Mouse (Mus musculus) left cerebral cortex, postnatal 10 days (tissue): ENCODE measurements around the gene Gm27179. TPM values are rescaled to one million over a fixed set of nuclear protein-coding genes. Genes with fewer than 3 reads are reported as not detected.
"Not testable (repeated sequence)": the region's sequence is repeated elsewhere in the genome, so short reads cannot be mapped to it uniquely, and the experiment has no call there.

Experiments
- DNase-seq, 2 experiments: peaks; one replicate each; pipeline ENCODE4 v3.0.0; 2021 to 2022; ENCODE audit warnings: low spot score in 2 of 2, mixed read lengths in 1 of 2; ENCODE audit errors: extremely low spot score in 1 of 2
- intact Hi-C: fragments of 180-260 bp; cut with DNase I; formaldehyde crosslinking; loops from one replicate; pipeline ENCODE4 v1.15.1; 2025
- total RNA-seq, 2 experiments: library from RNA; stranded (reverse); gene quantifications; 2 replicates each; pipeline ENCODE4 v1.2.3; 2021

The Gm27179 gene
- total RNA-seq, 2 experiments from 2014 or later, result 0.11 TPM; not detected in 1

DNA sequence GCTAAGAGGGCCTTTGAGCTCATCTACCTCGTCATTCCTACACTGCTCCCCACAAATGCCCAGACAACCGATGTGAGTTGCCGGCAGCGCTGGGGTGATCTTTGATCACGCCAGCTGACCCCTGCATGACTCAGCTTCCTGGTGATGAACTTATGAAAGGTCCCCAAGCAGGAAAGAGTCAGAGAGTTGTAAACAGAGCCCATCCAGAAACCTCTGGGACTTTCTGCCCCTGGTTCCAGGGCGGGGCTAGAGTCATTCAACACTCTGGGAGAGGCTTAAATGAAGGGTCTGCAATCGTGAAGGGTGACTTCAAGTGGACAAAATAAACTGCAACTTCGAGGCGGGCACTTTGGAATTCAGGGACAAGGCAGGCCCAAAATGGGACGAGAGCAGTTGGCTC lies 24.3 kb downstream of the Gm27179 start:
- DNase-seq, intact Hi-C loops: not testable (repeated sequence)

DNA sequence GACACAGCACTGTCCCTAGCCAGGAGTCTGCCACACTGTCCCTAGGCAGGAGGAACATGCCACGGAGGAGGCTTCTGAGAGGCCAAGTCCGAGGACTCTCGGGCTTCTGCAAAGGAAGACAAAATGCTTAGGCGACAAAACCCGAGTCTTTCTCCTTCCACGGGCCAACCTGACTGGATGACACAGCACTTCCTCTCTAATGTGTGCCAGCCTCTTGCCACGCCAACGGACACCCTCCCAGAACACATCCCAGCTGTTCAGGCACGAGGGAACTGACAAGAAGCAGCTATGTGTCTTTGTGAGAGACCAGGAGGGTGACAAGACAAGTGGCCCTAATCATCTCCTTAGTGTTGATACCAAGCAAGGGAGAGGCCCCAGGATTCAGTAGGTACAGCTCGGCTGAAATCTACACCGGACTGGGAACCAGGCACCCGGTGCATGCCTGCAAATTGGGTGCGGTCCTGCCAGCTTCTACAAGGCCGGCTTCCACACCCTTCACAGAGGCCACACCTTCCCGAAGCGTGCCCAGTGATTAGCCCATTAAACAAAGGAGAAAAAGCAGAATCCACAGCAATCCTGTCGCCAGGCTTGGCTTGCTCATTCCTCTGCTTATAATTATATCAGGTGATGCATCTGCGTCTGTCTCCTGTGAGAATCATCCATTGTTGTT lies 26.7 kb downstream of the Gm27179 start:
- DNase-seq, intact Hi-C loops: not testable (repeated sequence)

DNA sequence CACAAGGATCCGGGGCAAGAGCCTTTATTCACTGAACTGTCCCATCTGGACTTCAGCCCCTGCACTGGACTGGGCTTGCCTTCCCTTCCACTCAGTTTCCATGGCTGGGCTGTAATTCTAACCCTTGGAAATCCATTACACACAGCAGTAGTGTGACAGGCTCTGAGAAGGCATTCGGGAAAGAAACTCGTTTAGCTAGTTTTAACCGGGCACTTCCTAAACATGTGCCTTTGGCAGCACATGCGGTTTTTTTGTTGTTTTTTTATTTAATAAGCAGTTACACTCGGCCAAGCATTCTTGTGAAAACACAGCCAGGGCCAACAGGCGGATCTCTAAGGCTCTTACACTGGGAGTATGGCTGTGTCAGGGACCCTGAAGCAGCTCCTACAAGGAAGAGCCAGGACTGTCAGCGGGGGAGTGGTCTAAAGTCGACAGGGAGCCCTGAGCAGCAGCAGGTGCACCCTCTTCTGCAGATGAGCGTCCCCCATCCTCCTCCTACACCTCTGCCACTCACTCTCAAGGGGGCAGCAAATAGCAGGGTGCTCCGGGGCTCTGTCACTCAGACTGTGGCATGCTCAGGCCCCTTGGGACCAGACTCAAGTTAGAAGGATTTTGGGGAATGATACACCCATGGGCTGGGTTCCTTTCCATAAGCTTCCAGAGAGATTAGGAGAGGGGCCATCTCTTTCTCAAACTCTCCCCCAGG lies 38.3 kb downstream of the Gm27179 start:
- DNase-seq, intact Hi-C loops: not testable (repeated sequence)

DNA sequence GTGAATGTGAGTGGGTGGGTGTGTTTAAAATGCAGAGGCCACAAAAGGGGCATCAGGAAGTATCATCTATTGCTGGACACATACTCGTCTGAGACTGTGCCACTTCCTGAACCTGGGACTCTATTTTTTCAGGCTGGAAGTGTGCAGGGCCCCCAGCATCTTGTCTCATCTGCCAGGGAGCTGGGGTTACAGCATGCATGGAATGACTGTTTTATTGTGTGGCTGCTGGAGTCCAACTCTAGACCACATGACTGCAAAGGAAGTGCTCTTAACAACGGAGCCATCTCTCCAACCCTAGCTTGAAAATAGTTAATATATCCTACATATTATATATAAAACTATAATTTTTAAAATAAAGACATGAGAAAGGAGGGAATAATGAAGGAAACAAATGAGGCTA lies 39.0 kb downstream of the Gm27179 start:
- intact Hi-C loops, result not testable (repeated sequence)

DNA sequence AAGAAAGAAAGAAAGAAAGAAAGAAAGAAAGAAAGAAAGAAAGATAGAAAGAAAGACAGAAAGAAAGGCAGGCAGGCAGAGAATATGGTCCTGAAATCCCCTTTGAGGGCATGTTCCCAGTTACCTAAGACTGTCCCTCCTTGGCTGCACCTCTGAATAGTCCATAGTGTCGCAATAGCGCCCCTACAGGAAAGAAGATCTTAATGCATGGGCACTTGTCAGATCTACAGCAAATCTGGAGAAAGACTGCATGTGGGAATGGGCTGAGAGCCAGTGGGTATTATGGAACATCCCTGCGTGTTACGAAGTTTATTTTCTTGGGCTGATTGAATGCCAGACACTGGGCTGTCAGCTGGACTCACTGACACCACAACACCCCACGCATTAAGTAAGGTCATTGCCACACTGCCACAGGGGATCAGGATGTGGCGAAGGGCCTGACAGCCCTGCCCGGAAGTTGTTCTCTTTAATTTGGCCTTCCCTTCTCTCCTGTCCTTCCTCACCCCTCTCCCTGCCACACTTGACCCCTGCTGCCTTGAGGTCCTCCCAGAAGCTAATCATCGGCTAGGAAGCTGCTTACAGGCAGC lies 42.1 kb downstream of the Gm27179 start:
- intact Hi-C loops, DNase-seq: not testable (repeated sequence)

More for the DNA sequence above, 39.0 kb downstream of the Gm27179 start:
- not testable (repeated sequence) for DNase-seq

DNA sequence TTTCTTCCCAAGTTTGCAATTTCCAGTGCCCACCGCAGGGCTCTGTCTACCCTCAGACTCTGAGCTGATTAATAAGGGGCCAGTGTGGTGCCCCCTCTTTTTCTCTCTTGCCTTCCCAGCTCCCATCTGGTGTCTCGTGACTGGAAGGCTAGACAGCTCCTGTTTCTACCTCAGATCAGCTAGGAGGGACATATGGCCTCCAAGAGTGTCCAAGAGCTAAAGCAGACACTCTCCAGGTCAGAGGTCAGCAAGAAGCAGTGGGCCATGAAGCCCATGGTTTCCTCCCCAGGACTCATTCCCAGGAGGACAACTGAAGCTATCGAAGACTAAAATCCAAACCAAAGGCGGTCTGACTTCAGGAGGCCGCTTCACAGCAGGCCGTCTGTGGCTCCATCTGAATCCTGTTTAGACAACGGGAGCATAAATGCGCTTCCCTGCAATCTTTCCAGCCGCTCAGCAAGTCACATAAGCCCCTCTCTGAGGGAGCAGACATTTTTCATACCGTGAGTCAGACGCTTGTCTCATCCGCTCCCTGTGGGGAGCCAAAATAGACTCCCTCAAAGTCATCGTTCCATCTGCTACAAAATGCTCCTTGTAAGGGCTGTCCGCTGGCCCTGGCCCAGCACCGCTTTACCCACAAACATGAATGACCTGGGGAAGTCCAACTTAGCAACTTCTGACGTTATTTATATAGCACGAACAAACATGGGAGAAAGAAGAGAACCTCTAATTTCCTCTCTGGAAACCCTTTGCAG lies 44.6 kb downstream of the Gm27179 start:
- intact Hi-C loops, DNase-seq: not testable (repeated sequence)

DNA sequence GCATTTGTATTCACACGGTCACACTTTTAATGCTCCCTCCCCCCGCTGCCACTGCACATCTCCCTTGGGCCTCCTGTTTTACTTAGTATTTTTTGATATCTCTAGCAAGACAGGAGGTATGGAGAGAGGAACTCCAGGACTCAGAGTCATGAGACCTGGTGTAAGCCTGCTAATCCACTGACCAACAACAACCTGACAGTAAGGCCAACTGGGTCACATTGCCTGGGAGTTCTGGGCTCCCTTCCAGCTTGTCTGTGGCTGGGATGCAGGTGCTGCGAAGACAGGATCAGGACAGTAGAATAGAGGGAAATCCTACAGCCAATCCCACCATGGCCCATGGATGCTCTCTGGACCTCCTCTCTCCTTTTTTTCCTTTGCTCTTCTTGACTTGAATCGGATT lies 47.9 kb downstream of the Gm27179 start:
- DNase-seq, intact Hi-C loops: not testable (repeated sequence)

Other genes starting within 250 kb of the Gm27179 start
- gene Synb, start 218.2 kb downstream of the Gm27179 start, total RNA-seq, result not detected
- gene Gm16867, start 9.2 kb downstream of the Gm27179 start, total RNA-seq, result 10 to 100 TPM; 10.2 to 10.6 TPM
- 10 to 100 TPM; 40.4 to 42.0 TPM for gene Entpd4b, start 42.9 kb upstream of the Gm27179 start, total RNA-seq